Mouse (Mus musculus) adrenal gland, adult (tissue): ENCODE results near the gene BC067074.
"Not testable (repeated sequence)": the region's sequence is repeated elsewhere in the genome, so short reads cannot be mapped to it uniquely, and the experiment has no call there.

Source experiments
- DNase-seq, 2 experiments: peaks; one replicate each; pipeline ENCODE4 v3.0.0; 2022 to 2023; ENCODE audit warnings: low spot score in 1 of 2; ENCODE audit not compliant: inconsistent age in 2 of 2

The BC067074 gene

DNA sequence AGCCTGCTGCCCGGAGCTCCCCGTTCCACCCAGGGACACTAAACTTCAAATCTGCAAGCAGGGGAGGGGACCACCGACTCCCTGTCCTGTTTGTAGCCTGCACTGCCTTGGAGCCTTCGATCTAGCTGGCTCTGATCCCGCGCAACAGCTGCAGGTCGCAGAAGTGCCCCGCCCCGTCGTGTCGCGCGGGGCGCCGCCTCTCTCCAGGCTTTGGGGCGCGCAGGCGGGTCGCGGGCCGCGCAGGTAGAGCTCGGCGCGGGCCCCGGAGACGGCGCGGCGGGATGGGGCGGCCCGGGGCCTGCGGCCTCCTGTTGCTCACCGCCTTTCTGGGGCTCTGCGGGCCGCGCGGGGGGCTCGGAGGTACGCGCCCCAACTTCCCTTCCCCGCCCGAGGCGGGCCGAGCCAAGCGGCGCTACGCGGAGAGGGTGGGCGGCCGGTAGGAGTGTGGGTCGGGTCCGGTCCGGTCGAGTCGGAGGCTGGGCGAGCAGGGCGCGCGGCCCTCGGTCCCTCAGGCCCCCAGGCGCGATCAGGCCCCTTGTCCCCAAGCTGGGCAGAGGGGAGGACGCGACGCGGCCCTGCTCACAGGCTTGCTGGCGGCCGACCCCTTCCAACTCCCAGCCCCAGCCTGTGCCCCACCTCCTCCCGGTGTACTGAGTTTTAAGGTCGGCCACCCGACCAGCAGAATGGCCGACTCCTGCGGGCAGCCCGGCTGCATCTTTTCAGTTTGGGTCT lies at the start of gene BC067074:
Gene BC067074, plus strand, starts transcription at position 185 of the 732 bp plus-strand sequence.
- DNase-seq: peak in 1 of 2 experiments; percentile 35

DNA sequence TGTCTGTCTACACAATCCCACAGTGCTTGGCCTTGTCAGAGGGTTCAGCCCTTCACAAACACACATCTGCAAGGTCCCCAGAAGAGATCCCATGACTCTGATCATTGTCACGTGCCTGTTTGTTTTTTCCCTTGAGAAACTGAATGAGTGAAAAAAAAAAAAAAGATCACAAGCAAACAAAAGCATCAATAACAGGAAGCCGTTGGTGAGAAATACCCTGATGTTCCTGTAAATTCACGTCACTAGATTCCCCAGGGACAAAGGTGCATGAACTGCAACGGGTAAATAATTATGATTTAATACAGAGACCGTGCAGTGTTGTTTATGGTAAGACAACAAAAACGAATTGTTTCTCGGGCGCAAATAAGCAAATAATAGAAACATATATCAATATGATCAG lies 47.9 kb upstream of the BC067074 start:
- DNase-seq: peak in 1 of 2 experiments; percentile 42

DNA sequence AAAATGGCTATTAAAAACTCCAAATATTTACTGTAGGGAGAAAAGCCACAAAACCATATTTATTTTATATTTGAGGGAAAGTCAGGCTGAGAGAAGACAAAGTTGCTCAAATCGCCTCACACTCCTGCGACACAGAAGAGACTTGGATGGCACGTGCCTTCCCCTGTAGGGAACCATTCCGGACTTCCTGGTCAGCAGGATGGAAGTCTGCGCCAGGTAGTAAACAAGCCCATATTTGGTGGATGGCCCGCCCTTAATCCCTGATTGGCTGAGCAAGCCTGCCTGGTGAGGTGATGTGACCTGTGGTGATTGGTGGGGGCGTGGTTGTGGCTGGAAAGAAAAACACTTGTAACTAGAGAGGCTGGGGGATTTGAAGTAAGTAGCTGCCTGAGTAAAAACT lies 40.4 kb upstream of the BC067074 start:
- DNase-seq: not testable (repeated sequence)

DNA sequence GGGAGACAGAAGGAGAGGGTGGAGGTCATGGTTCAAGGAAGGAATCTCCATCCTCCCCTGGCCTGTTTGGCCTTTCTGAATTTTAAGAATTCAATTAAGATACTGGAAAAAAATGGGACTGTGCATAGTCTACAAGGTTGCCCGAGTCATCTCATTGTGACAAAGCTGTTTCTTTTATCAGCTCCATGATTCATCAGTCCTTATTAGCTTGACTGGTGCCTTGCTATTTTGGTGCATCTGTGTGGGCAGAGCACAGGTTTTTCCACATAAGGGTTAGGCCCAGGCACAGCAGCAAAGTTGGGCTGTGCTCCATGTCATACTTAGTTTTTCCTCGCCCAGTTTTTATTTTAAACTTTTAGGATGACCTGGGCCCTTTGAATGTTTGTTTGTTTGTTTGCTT lies 36.2 kb upstream of the BC067074 start:
- DNase-seq: no peak

DNA sequence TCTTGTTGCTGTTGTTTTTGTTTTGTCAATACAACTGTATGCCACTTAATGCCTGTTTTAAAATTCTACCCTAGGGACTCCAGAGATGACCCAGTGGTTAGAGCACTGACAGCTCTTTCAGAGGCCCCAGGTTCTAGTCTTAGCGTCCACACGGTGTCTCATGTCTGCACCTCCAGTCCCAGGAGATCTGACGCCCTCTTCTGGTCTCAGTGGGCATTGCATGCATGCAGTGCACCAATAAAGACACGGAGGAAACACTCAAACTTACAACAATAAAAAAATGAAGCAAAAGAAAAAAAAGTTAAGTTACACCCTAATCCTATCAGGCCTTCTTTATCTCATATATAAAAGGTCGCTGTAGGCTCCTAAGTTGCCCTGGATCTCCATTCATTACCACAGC lies 35.8 kb upstream of the BC067074 start:
- DNase-seq: no peak

DNA sequence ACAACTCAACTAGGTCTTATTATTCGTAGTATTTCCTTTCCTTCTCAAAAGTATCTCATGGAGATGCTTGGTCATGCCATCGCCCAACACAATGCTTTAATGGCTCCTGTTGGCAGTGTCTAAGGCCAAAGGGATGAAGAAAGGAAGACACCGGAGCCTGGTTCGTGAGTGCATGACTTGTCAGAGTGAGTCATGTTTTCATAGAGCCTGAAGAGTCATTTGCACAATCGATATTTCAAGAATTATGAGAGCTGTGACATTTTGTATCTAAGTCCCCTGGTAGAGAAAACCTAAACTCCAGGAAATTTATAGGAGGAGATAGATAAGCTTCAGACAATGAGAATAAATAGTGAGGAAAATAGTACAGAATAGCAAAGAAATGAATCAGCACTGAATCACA lies 33.7 kb upstream of the BC067074 start:
- DNase-seq: peak in 1 of 2 experiments; percentile 21

DNA sequence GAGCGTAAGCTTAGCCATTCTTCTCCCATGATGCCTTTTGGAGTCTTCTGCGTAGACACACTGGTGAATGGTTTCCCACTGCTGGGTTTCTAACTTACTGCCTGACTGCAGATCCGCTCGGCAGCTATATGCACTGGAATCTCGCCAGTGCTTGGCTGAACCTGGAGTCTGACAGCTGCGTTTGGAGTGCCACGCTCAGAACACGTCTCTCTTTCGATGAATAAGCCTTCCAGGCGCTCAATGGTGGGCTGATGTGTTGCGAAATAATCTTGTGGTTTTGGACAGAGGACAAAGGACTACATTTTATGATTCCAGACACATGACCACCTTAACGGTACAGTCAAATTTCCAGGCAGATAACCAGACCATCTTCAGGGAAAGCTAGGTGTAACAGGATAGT lies 30.1 kb upstream of the BC067074 start:
- DNase-seq: no peak

DNA sequence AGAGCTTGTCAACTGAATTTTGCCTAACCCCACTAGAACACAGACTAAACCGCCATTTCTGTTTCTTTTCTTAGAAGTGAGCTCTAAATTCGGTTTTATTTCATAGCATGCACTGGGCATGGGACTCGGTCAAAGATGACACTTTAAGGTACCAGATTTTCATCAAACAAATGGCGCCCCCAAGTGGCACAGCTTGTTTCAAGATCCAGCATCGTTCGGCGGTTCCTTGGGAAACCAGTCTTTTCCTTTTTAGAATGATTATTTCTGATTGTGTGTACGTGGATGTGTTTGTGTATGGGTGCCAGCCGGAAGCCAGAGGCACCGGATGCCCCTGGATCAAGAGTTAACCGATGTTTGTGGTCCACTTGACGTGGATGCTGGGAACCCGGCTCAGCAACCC lies 27.7 kb upstream of the BC067074 start:
- peak; percentile 24 to 76 for DNase-seq

DNA sequence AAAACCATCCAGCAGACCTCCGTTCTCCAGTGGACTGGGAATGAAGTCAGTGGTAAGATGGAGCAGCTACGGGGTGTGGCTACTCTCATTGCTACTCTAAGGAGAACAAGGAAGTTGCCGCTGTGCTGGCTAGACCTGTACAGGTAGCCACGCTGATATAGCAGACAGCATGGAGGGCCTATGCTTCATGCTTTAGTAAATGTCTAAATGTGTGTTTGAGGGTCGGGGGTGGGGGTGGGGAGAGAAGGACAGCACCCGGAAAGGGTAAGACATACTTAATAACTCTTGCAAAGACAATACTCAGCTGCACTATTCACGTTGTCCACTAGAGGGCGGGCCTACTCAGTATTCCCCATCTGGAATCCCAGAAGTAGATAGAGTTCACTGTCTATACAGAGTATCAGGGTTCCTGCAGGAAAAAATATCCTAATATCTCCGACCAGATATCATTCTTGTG lies 26.4 kb upstream of the BC067074 start:
- peak; percentile 59 to 89 for DNase-seq

DNA sequence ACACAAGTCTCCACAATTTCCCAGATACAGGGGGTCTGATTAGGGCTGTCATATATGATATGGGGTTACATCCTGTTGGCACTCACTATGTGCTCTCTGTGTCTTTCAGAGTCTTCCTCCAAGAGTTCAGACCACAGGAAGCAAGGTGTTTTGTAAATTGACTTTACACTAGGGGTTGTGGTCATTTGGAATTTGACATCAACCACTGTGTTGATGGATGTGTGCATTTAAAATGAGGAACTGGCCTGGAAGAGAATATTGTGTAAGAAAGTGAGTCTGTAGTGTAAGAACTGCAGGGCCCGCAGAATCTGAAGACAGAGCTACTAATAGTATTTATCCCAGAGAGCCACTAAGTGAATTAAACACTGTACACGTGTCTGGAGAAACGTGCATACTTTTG lies 25.8 kb upstream of the BC067074 start:
- DNase-seq: no peak

DNA sequence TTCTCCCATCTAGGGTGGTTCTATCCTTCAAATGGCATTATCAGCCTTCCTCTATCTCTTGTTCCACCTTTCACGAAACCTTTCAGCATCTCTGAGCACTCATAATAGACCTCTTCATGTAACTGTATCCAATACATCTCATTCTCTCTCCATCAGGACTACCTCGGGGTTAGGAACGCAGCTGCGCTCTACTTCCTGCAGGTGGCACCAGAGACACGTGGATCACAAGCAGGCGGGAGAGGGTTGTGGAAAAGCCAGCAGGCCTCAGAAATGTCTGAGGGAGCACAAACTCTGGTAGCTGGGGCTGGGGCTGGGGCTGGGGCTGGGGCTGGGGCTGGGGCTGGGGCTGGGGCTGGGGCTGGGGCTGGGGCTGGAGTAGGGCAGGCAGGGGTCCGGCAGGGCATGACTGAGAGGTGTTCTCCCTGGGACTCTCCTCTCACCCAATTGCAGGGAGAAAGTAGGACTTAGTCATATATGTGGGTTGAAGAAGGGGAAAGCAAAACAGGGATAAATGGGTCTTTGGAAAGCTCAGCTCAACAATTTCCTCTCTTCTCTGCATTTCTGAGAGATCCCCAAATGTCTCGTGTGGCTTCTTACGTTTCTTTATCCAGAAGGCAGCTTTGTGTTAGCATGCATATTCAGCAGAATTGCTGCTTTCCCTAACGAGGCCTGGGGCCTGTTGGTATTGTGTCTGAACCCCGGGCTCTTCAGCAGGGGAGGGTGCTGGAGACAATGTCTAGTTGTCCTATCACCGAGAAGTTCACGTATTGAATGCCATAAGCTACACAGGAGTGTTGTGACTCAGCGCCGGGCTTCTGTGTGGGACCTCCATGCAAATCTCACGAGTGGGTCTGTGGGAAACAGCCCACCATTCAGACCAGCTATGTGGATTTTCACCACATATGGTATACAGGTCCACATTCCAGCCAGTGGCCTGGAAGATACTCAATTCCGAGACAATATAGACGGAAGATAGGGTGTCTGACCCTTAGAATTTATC lies 22.9 kb upstream of the BC067074 start:
- peak; percentile 57 to 87 for DNase-seq

DNA sequence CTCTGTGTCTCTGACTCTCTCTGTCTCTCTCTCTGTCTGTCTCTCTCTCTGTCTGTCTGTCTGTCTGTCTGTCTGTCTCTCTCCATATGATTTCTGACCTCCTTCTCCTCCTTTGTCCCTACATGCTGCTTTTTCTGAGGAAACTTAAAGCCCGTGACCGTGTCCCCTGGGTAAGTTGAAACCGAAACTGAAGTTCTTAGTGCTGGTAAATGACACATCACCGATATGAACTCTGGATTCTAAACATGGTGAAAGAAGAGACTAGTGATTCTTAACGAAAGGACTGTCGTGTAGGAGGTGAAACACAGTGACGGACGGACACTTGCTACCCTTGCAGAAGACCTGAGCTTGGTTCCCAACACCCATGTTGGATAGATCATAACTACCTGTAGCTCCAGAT lies 21.8 kb upstream of the BC067074 start:
- no peak for DNase-seq

DNA sequence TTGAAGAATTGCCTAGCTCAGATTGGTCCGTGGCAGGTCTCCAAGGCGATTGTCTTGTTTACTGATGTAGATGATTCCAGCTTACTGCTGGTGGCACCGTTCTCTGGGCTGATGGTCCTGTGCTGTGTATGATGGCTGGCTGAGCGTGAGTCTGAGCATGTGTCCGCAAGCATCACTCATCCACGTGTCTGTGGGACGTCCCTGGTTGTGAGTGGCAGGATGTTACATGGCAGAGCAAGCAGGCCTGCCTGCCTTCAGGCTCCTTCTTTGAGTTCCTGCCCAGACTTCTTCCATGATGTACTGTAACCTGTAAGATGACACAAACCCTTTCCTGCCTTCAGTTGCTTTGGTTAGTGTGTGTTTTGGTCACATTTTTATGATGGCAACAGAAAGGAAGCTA lies 5.8 kb upstream of the BC067074 start:
- DNase-seq: no peak

DNA sequence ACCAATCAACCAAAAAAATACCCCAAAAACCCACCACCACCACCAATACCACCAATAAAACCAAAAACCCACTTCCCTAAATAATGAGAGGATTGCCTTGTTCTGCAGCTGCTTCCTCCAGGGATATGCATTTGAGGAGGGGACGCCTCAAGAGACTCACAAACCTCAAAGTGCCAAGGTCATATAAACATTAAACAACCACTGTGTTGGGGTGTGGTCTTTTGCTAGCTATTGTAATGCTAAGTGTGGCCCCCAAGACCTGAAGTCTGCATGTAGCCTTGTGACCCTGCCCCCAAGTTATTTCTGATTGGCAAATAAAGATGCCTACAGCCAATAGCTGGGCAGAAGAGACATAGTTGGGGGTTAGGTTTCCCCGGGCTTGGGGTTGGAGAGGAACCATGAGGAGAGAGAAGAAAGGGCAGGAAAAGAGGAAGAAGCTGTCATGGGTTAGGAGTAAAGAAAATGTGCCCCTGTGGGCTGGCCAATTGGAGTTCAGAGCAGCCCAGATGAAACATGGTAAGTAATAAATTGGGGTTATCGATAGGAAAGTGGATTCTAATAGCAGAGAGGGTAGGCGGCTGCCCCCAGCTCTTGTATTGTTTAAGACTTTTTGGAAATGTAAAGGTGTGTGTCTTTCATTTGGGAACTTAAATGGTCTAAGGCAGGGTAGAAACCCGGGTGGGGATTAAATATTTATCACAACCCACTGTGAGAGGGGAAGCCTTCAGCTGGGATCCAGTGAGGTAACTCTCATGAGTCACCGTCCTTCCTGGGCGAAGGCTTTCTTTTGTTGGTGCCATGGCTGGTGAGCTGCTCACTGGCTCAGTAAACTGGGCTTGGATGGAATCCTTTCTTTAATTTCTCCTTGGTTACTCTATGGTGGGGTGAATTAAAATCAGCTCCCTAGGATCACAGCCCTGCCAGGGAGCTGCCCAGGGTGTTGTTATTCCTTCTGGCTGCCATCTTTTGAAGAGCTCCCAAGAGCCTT lies 4.5 kb upstream of the BC067074 start:
- no peak for DNase-seq

DNA sequence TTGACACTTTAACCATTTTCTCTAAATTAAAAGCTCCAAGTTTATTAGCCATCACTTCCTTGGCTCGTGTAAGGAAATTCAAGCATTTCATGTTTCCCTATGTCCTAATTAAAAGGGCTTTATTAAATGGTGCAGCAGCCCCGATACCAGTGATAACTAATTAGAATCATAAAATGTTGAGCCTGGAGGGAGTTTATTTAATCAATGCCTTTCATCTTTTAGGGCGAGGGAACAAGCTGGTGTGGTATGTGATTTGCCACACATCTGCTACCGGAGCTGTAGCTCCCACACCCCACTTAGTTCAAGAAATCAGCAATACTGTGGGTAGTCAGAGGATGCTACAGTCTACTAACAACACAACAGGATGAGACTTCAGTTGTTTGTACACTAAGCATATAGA lies 3.2 kb upstream of the BC067074 start:
- DNase-seq: no peak

DNA sequence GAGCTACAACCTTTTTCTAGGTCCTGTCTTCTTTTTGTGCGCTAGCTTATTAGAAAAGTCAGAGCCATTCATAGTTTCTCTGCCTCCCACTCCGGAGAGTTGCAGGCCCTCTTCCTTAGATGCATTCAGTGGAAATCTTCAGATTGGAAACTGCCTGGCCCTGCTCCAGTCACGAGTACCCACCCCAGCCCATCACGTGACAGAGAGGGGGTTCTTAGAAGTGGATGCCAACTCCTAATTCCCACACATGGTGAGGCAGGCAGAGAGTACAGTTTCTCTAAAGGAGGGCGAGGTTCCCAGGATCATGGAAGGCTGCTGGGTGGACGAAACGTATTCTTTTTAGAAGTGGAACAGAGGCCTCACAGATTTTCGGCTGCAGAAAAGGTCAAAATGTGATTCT lies 958 bp upstream of the BC067074 start:
- DNase-seq: no peak

DNA sequence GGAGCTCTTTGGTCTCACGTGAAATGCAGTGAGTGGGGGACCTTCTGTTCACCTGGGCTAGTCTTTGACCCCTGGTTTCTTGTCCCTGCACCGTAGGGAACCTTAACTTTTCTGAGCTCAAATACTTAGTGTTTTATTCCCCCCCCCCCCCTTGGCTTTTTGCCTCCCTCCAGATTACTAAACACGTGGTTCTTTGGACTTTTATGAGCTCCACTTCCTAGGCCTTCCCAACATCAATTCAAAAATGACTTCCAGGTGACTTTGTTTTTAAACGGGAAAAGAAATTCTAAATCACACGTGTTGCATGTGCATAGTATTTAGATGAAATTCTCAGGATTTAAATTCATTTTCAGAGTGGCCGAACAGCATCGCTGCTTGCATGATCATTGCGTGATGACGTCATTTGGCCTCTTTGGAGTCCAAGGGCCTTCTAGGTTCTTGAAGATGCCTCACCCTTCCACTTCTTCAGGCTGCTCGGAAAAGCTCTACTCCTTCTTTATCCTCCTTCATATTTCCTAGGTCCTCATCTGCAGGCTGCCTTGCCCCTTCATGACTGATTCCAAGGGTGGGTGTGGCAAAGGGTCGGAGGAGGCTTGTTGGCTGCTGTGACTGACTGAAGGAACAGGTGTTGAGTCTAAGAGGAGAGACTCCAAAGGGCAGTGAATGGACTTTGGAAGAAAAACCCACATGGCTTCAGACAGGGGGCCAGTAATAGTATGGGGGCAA lies 911 bp downstream of the BC067074 start:
- DNase-seq: no peak

DNA sequence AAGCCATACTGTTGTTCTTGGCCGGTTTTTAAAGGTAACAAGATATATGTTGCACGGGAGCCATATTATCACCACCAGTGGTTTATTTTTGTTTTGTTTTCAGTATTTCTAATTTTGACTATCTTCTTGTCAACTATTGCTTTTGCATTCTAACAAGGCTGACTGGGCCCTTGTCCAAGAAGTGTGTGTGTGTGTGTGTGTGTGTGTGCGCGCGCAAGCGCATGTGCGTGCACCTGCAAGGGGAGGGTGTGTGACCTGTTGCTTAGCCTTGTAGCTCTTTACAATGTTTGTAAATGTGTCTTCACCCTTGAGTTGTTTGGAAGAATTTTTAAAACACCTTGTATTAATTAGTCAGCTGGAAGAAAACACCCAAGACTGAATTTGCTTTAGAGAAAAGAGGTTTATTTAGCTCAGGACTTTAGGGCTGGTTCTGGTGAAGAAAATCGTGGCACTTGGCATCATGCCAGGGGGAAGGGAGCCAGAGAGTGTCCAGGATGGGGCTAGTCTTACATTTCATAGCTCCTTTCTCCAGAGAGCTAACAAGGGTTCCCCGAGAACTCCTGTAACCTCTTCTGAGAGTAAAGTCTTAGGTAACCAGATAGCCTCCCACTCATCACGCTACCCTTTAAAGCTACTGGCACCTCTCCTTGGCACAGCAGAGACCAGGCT lies 3.0 kb downstream of the BC067074 start:
- DNase-seq: no peak

DNA sequence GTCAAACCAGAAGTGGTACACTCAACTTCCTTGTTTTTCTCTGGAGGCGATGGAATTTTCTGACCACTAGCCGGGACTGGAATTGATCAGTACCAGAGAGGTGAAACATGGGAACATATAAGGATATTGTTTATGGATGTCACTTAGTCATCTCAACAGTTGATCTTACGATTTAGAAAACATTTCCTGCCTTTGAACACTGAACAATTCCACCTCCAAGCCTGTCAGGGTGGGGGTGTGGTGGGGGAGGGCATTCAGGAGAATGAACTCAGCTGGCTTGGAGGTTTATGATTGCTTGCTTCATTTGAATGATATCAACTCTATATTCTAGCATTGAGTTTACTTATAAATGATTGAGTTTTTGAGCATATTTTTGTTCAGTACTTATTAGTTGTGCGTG lies 13.6 kb downstream of the BC067074 start:
- no peak for DNase-seq

DNA sequence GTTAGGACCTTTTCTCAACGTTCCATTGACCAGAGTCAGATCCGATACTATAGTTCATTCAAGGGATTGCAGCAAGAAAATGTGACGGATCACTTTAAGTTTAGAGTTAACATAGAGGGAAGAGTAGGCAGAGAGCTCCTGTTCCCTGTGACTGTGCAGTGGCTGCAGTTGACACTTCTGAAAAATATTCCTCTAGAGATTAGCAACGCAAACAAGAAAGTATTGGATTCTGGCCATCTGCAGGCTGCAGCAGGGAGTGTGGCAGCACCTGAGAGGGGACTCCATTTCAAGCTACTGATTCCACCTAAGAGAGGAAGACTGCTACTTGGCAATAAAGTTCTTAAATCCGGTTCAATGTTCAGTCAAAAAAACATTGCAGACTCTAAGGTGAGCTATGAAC lies 26.6 kb downstream of the BC067074 start:
- DNase-seq: no peak
